Comparison of ENCODE assay signal across 9 mouse cellular contexts in genomic region chr17:88405076-88405475, GRCm38 (mm10). TPM values are rescaled to one million over a fixed set of nuclear protein-coding genes. Genes with fewer than 3 reads are reported as not detected.
A peak's percentile ranks its signal among the peaks of the same experiment; 100 is the strongest.
DNase-seq lines count a peak whose midpoint lies in the region; ATAC-seq lines count a peak whose summit lies in the region.
"Had no signal": no experiment of that assay in that cellular context is flagged by ENCODE, and none has a peak within 500 bp of the region (broad histone marks: within the 10 kb centered on the region; RNA-seq: fewer than 3 reads in every experiment).

No protein-coding gene starts in this region.

- no peak overlapping the region for H3K9ac ChIP-seq in lung, embryonic 16.5 days (ENCODE audit: low read length)
- no peak overlapping the region for H3K9ac ChIP-seq in embryonic facial prominence, embryonic 15.5 days
- no peak overlapping the region for H3K9ac ChIP-seq in limb, embryonic 15.5 days
- H3K9ac ChIP-seq in stomach, embryonic 14.5 days (replicated peaks; ENCODE audit: low read depth, low read length) = no peak overlapping the region

- H3K36me3 ChIP-seq in lung, embryonic 16.5 days (ENCODE audit: control insufficient read depth, insufficient read depth, low read length) = no peaks in the 10 kb centered on the region
- no peaks in the 10 kb centered on the region for H3K36me3 ChIP-seq in embryonic facial prominence, embryonic 15.5 days
- H3K36me3 ChIP-seq in limb, embryonic 15.5 days = no peaks in the 10 kb centered on the region
- no peaks in the 10 kb centered on the region for H3K36me3 ChIP-seq in stomach, embryonic 14.5 days (ENCODE audit: control insufficient read depth, insufficient read depth, low read length)

- ATAC-seq in lung, embryonic 16.5 days (ENCODE audit: low read depth) = no peak
- no peak for ATAC-seq in embryonic facial prominence, embryonic 15.5 days (ENCODE audit: insufficient number of reproducible peaks, low FRiP score, low TSS enrichment, low read depth)
- ATAC-seq in limb, embryonic 15.5 days (ENCODE audit: insufficient number of reproducible peaks, low FRiP score, low TSS enrichment, low read depth) = no peak
- ATAC-seq in stomach, embryonic 14.5 days (ENCODE audit: insufficient number of reproducible peaks, insufficient read depth, low FRiP score, low read depth) = no peak

- H3K27me3 ChIP-seq in lung, embryonic 16.5 days (ENCODE audit: control insufficient read depth, insufficient read depth, low read depth, low read length) = peaks cover 2% of the 10 kb centered on the region; the same call in 1 of the 2 replicates
- peaks cover 14% of the 10 kb centered on the region for H3K27me3 ChIP-seq in embryonic facial prominence, embryonic 15.5 days
- peaks cover 23% of the 10 kb centered on the region; the same call in 1 of the 2 replicates for H3K27me3 ChIP-seq in limb, embryonic 15.5 days
- H3K27me3 ChIP-seq in stomach, embryonic 14.5 days (ENCODE audit: control insufficient read depth, insufficient read depth, low read length) = no peaks in the 10 kb centered on the region

- no peaks in the 10 kb centered on the region for H3K4me1 ChIP-seq in lung, embryonic 16.5 days (replicated peaks; ENCODE audit: control insufficient read depth, insufficient read depth, low read length)
- H3K4me1 ChIP-seq in embryonic facial prominence, embryonic 15.5 days = 0 out of 2 replicates have a peak, but pooled peaks cover 2% of the 10 kb centered on the region
- H3K4me1 ChIP-seq in limb, embryonic 15.5 days = no peaks in the 10 kb centered on the region
- no peaks in the 10 kb centered on the region for H3K4me1 ChIP-seq in stomach, embryonic 14.5 days (ENCODE audit: control insufficient read depth, insufficient read depth, low read length)

- no peak for DNase-seq in lung, postnatal 14 days
- no peak for DNase-seq in right cerebral cortex, postnatal 4 days
- no peak for DNase-seq in urinary bladder, postnatal 36 days (ENCODE audit: low spot score in 2 of 2)
- no peak for DNase-seq in cerebellum, adult 9-10 months

- H3K27ac ChIP-seq in lung, embryonic 16.5 days (ENCODE audit: low read length) = no peak overlapping the region
- H3K27ac ChIP-seq in embryonic facial prominence, embryonic 15.5 days (replicated peaks) = no peak overlapping the region
- H3K27ac ChIP-seq in limb, embryonic 15.5 days = no peak overlapping the region
- no peak overlapping the region for H3K27ac ChIP-seq in stomach, embryonic 14.5 days (ENCODE audit: low read length)

- peak overlapping the region; percentile 24; the same call in 1 of the 2 replicates for H3K4me3 ChIP-seq in lung, embryonic 16.5 days (ENCODE audit: low read length)
- H3K4me3 ChIP-seq in embryonic facial prominence, embryonic 15.5 days (replicated peaks) = no peak overlapping the region
- peak overlapping the region; percentile 7; the same call in 1 of the 2 replicates for H3K4me3 ChIP-seq in limb, embryonic 15.5 days
- H3K4me3 ChIP-seq in stomach, embryonic 14.5 days (ENCODE audit: low read depth, low read length) = no peak overlapping the region
- H3K4me3 ChIP-seq: myocyte had no signal

- peak overlapping the region; percentile 41 for H3K4me2 ChIP-seq in lung, embryonic 16.5 days (ENCODE audit: low read depth, low read length)
- peak overlapping the region; percentile 28 for H3K4me2 ChIP-seq in embryonic facial prominence, embryonic 15.5 days (replicated peaks)
- H3K4me2 ChIP-seq in limb, embryonic 15.5 days = peak overlapping the region; percentile 19; the same call in 1 of the 2 replicates
- peak overlapping the region; percentile 24; the same call in 1 of the 2 replicates for H3K4me2 ChIP-seq in stomach, embryonic 14.5 days (replicated peaks; ENCODE audit: low read depth, low read length)

- 22% methylated on average over 19 of the region's 19 CpGs for WGBS in lung, embryonic 16.5 days
- WGBS in embryonic facial prominence, embryonic 15.5 days = 34% methylated on average over 19 of the region's 19 CpGs
- WGBS in limb, embryonic 15.5 days = 31% methylated on average over 19 of the region's 19 CpGs
- 37% methylated on average over 19 of the region's 19 CpGs for WGBS in stomach, embryonic 14.5 days

- H3K9me3 ChIP-seq in lung, embryonic 16.5 days (ENCODE audit: control insufficient read depth, low read length) = no peaks in the 10 kb centered on the region
- no peaks in the 10 kb centered on the region for H3K9me3 ChIP-seq in embryonic facial prominence, embryonic 15.5 days (replicated peaks)
- H3K9me3 ChIP-seq in limb, embryonic 15.5 days = no peaks in the 10 kb centered on the region
- H3K9me3 ChIP-seq in stomach, embryonic 14.5 days (ENCODE audit: control insufficient read depth, low read depth, low read length) = no peaks in the 10 kb centered on the region

RNA-seq across cellular contexts. Expression of gene Foxn2, which starts 35.4 kb away (rescaled TPM):
- polyA plus RNA-seq in lung, embryonic 16.5 days (2015; fragmentation: Nextera tagmentation; extraction: Ambion mirVana) = 21.5 and 21.8 TPM in 2 replicates
- polyA plus RNA-seq in embryonic facial prominence, embryonic 15.5 days (2015; fragmentation: Nextera tagmentation; extraction: Ambion mirVana) = 14.9 and 15.5 TPM in 2 replicates
- polyA plus RNA-seq in limb, embryonic 15.5 days (2015; fragmentation: Nextera tagmentation; extraction: Ambion mirVana) = 16.6 and 17.3 TPM in 2 replicates
- 14.7 and 15.7 TPM in 2 replicates for polyA plus RNA-seq in stomach, embryonic 14.5 days (2014; fragmentation: Nextera tagmentation; extraction: Ambion mirVana)

Comparison
In these comparisons a context has a peak if more than half of its experiments do, and no peak if none do; other contexts are left out.
1. H3K4me3 ChIP-seq: peak in lung, embryonic 16.5 days (single experiment) and limb, embryonic 15.5 days (single experiment); none in embryonic facial prominence, embryonic 15.5 days (single experiment) and stomach, embryonic 14.5 days (single experiment).
2. Peak in every context shown above with its lines, with median percentiles within 50 percentile points of each other: H3K4me2 ChIP-seq.